Mouse (Mus musculus) bone marrow macrophage, adult 2 months (primary cell): ENCODE measurements around the gene Rhot1.

Source experiments
- CTCF ChIP-seq: IDR thresholded peaks from 2 replicates; pipeline ENCODE4 v1.5.1; 2012; ENCODE audit warnings: low read depth, mild to moderate bottlenecking, low read length, moderate library complexity
- POLR2A ChIP-seq: IDR thresholded peaks from 2 replicates; pipeline ENCODE4 v1.6.1; 2012; ENCODE audit warnings: mild to moderate bottlenecking, low read depth, low read length, borderline replicate concordance

DNA sequence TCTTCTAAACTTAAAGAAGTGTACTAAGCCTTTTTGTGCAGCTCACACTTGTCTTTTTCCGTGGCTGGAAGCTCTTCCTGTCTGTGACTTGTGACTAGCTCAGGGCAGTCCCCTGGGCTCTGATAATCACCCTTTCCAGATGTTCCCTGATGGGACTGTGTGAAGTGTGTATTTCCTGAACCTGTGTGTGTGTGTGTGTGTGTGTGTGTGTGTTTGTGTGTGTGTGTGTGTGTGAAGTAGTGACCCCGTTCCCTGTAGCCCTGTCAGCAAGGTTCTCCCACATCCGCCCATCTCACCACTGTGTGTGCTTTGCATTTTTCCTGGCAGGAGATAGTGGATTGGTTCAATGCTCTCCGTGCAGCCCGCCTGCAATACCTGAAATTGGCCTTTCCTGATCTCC is 38.5 kb upstream of the Rhot1 start:
- TF ChIP-seq CTCF (no peak), POLR2A (no peak)
